Comparison of ENCODE assay signal across 11 mouse cellular contexts in the genomic region with DNA sequence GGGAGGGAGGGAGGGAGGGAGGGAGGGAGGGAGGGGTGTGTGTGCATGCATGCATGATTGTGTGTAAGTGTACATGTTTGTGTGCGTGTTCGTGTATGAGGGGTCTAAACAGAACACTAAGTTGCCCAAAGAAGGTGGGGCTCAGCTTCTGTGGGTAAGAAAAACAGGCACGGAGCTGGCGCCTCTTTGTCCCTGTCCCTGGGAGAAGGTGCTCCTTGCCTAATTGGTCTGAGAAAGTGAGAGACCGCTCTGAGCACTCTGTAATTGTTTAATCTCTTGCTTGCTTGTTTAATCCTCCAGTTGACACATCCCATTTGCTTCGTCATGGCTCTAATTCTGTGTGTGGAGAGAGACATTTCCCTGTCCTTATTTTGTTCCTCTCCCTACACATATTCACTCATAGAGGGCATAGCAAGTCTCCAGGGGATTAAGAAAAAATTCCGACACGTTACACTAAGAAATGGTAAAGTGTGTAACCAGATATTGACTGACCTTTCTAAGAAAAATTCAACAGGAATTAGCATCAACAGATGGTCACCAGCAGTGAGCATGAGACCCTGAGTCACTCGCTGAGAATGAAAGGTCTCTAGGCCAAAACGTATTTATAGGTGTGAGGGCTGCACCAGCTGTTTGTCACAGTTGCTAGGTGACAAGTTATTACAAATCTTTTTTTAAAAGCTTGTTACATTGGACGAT. TPM values are rescaled to one million over a fixed set of nuclear protein-coding genes. Genes with fewer than 3 reads are reported as not detected.
DNase-seq lines count a peak whose midpoint lies in the region; ATAC-seq lines count a peak whose summit lies in the region.
"Had no signal": no experiment of that assay in that cellular context is flagged by ENCODE, and none has a peak within 500 bp of the region (broad histone marks: within the 10 kb centered on the region; RNA-seq: fewer than 3 reads in every experiment).

No protein-coding gene starts in this region.

- H3K4me3 ChIP-seq in midbrain, embryonic 13.5 days (replicated peaks) = no peak overlapping the region
- H3K4me3 ChIP-seq in midbrain, embryonic 15.5 days = no peak overlapping the region
- H3K4me3 ChIP-seq: neural tube, embryonic 13.5 days had no signal

- WGBS in midbrain, embryonic 13.5 days = 39% methylated on average over 11 of the region's 11 CpGs
- 36% methylated on average over 11 of the region's 11 CpGs for WGBS in midbrain, embryonic 15.5 days

- H3K27me3 ChIP-seq in midbrain, embryonic 13.5 days = no peaks in the 10 kb centered on the region
- H3K27me3 ChIP-seq in midbrain, embryonic 15.5 days (replicated peaks) = no peaks in the 10 kb centered on the region
- H3K27me3 ChIP-seq: neural tube, embryonic 13.5 days had no signal

- no peaks in the 10 kb centered on the region for H3K36me3 ChIP-seq in midbrain, embryonic 13.5 days
- H3K36me3 ChIP-seq in midbrain, embryonic 15.5 days (replicated peaks) = no peaks in the 10 kb centered on the region
- H3K36me3 ChIP-seq: neural tube, embryonic 13.5 days had no signal

- DNase-seq in gastrocnemius, adult 18-20 months (ENCODE audit: low spot score) = peak; percentile 67
- DNase-seq in gastrocnemius, postnatal 4 days (ENCODE audit: low spot score in 2 of 2) = no peak
- peak; percentile 50 to 63 for DNase-seq in kidney, adult 8-10 months
- peak; percentile 66 for DNase-seq in retina, postnatal 1 day
- DNase-seq in cerebellum, adult 9-10 months = no peak
- no peak for DNase-seq in left cerebral cortex, adult 8-10 months (ENCODE audit: low spot score in 2 of 2)
- DNase-seq: liver; right cerebral cortex, postnatal 4 days had no signal

- H3K4me2 ChIP-seq in midbrain, embryonic 13.5 days (replicated peaks) = no peak overlapping the region
- H3K4me2 ChIP-seq in midbrain, embryonic 15.5 days = no peak overlapping the region
- H3K4me2 ChIP-seq: neural tube, embryonic 13.5 days had no signal

- 0 out of 2 replicates have a peak, but pooled peaks have one; percentile 28 for ATAC-seq in midbrain, embryonic 13.5 days
- no peak for ATAC-seq in midbrain, embryonic 15.5 days (replicated peaks)

- H3K9me3 ChIP-seq in midbrain, embryonic 13.5 days = no peaks in the 10 kb centered on the region
- no peaks in the 10 kb centered on the region for H3K9me3 ChIP-seq in midbrain, embryonic 15.5 days
- H3K9me3 ChIP-seq: neural tube, embryonic 13.5 days had no signal

- no peak overlapping the region for H3K27ac ChIP-seq in midbrain, embryonic 13.5 days
- H3K27ac ChIP-seq in midbrain, embryonic 15.5 days = no peak overlapping the region

- H3K9ac ChIP-seq in midbrain, embryonic 13.5 days (replicated peaks) = no peak overlapping the region
- no peak overlapping the region for H3K9ac ChIP-seq in midbrain, embryonic 15.5 days
- H3K9ac ChIP-seq: neural tube, embryonic 13.5 days had no signal

- H3K4me1 ChIP-seq in midbrain, embryonic 13.5 days (replicated peaks) = peaks cover 4% of the 10 kb centered on the region; the same call in 1 of the 2 replicates
- H3K4me1 ChIP-seq in midbrain, embryonic 15.5 days = no peaks in the 10 kb centered on the region

RNA-seq across cellular contexts. Expression of a gene that starts 27.6 kb away (rescaled TPM):
- total RNA-seq in gastrocnemius, adult 18-20 months (2021) = 10 to 100 TPM; 24.0 to 24.5 TPM
- 10 to 100 TPM; 29.5 to 35.4 TPM for total RNA-seq in gastrocnemius, postnatal 4 days (2021)
- polyA plus RNA-seq in midbrain, embryonic 13.5 days (2015; fragmentation: Nextera tagmentation; extraction: Ambion mirVana) = 29.9 and 35.4 TPM in 2 replicates
- polyA plus RNA-seq in midbrain, embryonic 15.5 days (2015; fragmentation: Nextera tagmentation; extraction: Ambion mirVana) = 38.8 and 39.3 TPM in 2 replicates
- 10 to 100 TPM; 44.8 to 58.8 (median 49.7) TPM for total RNA-seq in left cerebral cortex, adult 8-10 months (2022)

Comparison
In these comparisons a context has a peak if more than half of its experiments do, and no peak if none do; other contexts are left out.
1. DNase-seq: peak in gastrocnemius, adult 18-20 months (single experiment), kidney, adult 8-10 months (2 of 2) and retina, postnatal 1 day (single experiment); none in gastrocnemius, postnatal 4 days (0 of 2), cerebellum, adult 9-10 months (single experiment) and left cerebral cortex, adult 8-10 months (0 of 2).